Mouse (Mus musculus): ENCODE data around the gene Mymx. TPM values are rescaled to one million over a fixed set of nuclear protein-coding genes. Genes with fewer than 3 reads are reported as not detected.

Mymx gene
- polyA plus RNA-seq, 1 experiment from 2014 or later: 0.92 TPM

GRCm38 (mm10) chr17:45589236-45589635 lies 12.7 kb downstream of the Mymx start:
- Histone ChIP-seq H3K4me3 (no peak overlapping the region), H3K9me3 (replicated peaks) (0 out of 2 replicates have a peak, but pooled peaks cover 4% of the 10 kb centered on the region), H3K4me1 (replicated peaks) (peaks cover 55% of the 10 kb centered on the region), H3K27me3 (replicated peaks) (0 out of 2 replicates have a peak, but pooled peaks cover 7% of the 10 kb centered on the region), H3K9ac (no peak overlapping the region), H3K36me3 (peaks cover 35% of the 10 kb centered on the region), H3K27ac (ENCODE audit: poor library complexity, severe bottlenecking) (no peak overlapping the region), H3K4me2 (no peak overlapping the region)
- no peak for ATAC-seq (ENCODE audit: insufficient number of reproducible peaks, low FRiP score)
- 96% methylated on average over 7 of the region's 7 CpGs for WGBS

- 0 out of 2 replicates have a peak, but pooled peaks cover 4% of the 10 kb centered on the region for H3K9me3 ChIP-seq (replicated peaks)
- no peak overlapping the region for H3K9ac ChIP-seq
- H3K4me2 ChIP-seq: no peak overlapping the region
- H3K4me1 ChIP-seq (replicated peaks): peaks cover 51% of the 10 kb centered on the region
- no peaks in the 10 kb centered on the region for H3K27me3 ChIP-seq (replicated peaks)
- peaks cover 35% of the 10 kb centered on the region for H3K36me3 ChIP-seq
- ATAC-seq (ENCODE audit: insufficient number of reproducible peaks, low FRiP score): no peak
- no peak overlapping the region for H3K4me3 ChIP-seq
- WGBS: 89% methylated on average over 7 of the region's 7 CpGs
- no peak overlapping the region for H3K27ac ChIP-seq (ENCODE audit: poor library complexity, severe bottlenecking)
These were observed 13.5 kb downstream of the Mymx start for GRCm38 (mm10) chr17:45588370-45588769.

DNA sequence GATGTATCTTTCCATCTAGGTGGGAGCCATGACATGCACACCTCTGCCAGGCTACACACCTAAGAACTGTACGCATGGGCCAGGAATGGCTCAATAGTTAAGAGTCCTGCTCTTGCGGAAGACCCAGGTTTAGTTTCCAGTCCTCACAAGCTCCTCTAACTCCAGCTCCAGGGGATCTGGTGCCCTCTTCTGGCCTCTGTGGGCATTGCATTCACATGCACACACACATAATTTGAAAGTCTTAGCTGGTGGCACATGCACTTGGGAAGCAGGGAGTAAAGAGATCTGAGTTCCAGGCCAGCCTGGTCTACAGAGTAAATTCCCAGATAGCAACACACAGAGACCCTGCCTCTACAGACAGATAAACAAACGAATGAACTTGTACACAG lies 15.5 kb downstream of the Mymx start:
- 88% methylated on average over 3 of the region's 3 CpGs for WGBS
- ATAC-seq (ENCODE audit: insufficient number of reproducible peaks, low FRiP score): no peak
- H3K36me3 ChIP-seq: peaks cover 35% of the 10 kb centered on the region
- H3K27ac ChIP-seq (ENCODE audit: poor library complexity, severe bottlenecking): peak overlapping the region; percentile 94
- H3K4me1 ChIP-seq (replicated peaks): peaks cover 43% of the 10 kb centered on the region
- H3K4me2 ChIP-seq: no peak overlapping the region
- no peak overlapping the region for H3K4me3 ChIP-seq
- H3K9ac ChIP-seq: no peak overlapping the region
- 0 out of 2 replicates have a peak, but pooled peaks cover 4% of the 10 kb centered on the region for H3K9me3 ChIP-seq (replicated peaks)
- no peaks in the 10 kb centered on the region for H3K27me3 ChIP-seq (replicated peaks)

- Histone ChIP-seq H3K4me2 (0 out of 2 replicates have a peak overlapping the region, but pooled peaks have one; percentile 40), H3K4me1 (replicated peaks) (peaks cover 40% of the 10 kb centered on the region), H3K27me3 (replicated peaks) (no peaks in the 10 kb centered on the region), H3K4me3 (no peak overlapping the region), H3K9ac (peak overlapping the region; percentile 61), H3K27ac (ENCODE audit: poor library complexity, severe bottlenecking) (peak overlapping the region; percentile 94), H3K36me3 (peaks cover 35% of the 10 kb centered on the region), H3K9me3 (replicated peaks) (0 out of 2 replicates have a peak, but pooled peaks cover 4% of the 10 kb centered on the region)
- no peak for ATAC-seq (ENCODE audit: insufficient number of reproducible peaks, low FRiP score)
- WGBS: 63% methylated on average over 23 of the region's 23 CpGs
These were observed 16.0 kb downstream of the Mymx start for GRCm38 (mm10) chr17:45585725-45586448.

- H3K27ac ChIP-seq (ENCODE audit: poor library complexity, severe bottlenecking): peak overlapping the region; percentile 94
- ATAC-seq (ENCODE audit: insufficient number of reproducible peaks, low FRiP score): peak; percentile 84
- 0 out of 2 replicates have a peak, but pooled peaks cover 4% of the 10 kb centered on the region for H3K9me3 ChIP-seq (replicated peaks)
- H3K4me1 ChIP-seq (replicated peaks): peaks cover 40% of the 10 kb centered on the region
- 8% methylated on average over 14 of the region's 14 CpGs for WGBS
- no peak overlapping the region for H3K4me3 ChIP-seq
- peak overlapping the region; percentile 40 for H3K4me2 ChIP-seq
- peaks cover 35% of the 10 kb centered on the region for H3K36me3 ChIP-seq
- peak overlapping the region; percentile 61 for H3K9ac ChIP-seq
- no peaks in the 10 kb centered on the region for H3K27me3 ChIP-seq (replicated peaks)
These were observed 16.8 kb downstream of the Mymx start for GRCm38 (mm10) chr17:45584939-45585678.

GRCm38 (mm10) chr17:45584096-45584896 lies 17.6 kb downstream of the Mymx start:
- H3K9me3 ChIP-seq (replicated peaks): 0 out of 2 replicates have a peak, but pooled peaks cover 4% of the 10 kb centered on the region
- peak; percentile 66 for ATAC-seq (ENCODE audit: insufficient number of reproducible peaks, low FRiP score)
- peaks cover 28% of the 10 kb centered on the region for H3K36me3 ChIP-seq
- H3K4me1 ChIP-seq (replicated peaks): peaks cover 40% of the 10 kb centered on the region
- peak overlapping the region; percentile 40 for H3K4me2 ChIP-seq
- H3K27ac ChIP-seq (ENCODE audit: poor library complexity, severe bottlenecking): peak overlapping the region; percentile 94
- H3K9ac ChIP-seq: peak overlapping the region; percentile 46
- no peak overlapping the region for H3K4me3 ChIP-seq
- H3K27me3 ChIP-seq (replicated peaks): no peaks in the 10 kb centered on the region
- 34% methylated on average over 12 of the region's 12 CpGs for WGBS

GRCm38 (mm10) chr17:45582715-45583355 lies 19.1 kb downstream of the Mymx start:
- Histone ChIP-seq H3K4me1 (replicated peaks) (peaks cover 50% of the 10 kb centered on the region), H3K4me3 (no peak overlapping the region), H3K36me3 (peaks cover 15% of the 10 kb centered on the region), H3K9me3 (replicated peaks) (0 out of 2 replicates have a peak, but pooled peaks cover 4% of the 10 kb centered on the region), H3K9ac (no peak overlapping the region), H3K4me2 (no peak overlapping the region), H3K27ac (ENCODE audit: poor library complexity, severe bottlenecking) (no peak overlapping the region), H3K27me3 (replicated peaks) (no peaks in the 10 kb centered on the region)
- WGBS: 67% methylated on average over 6 of the region's 6 CpGs
- ATAC-seq (ENCODE audit: insufficient number of reproducible peaks, low FRiP score): no peak

DNA sequence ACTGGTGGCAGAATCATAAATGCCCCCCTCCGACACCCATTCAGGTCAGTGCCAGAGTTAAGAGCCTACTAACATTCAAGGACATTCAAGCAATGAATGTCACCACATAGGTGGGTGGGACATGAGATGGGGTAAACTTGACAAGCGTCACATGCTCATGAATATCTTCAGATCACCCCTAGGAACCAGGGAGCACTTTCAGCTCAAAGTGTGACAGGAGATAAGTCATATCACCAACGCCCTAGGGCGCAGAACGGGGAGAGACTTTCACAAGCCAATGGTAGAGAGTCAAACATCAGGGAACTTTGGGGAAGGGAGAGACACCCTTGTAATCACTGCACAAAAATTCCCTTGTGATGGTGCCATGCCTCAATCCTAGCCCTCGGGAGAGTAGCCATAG lies 19.7 kb downstream of the Mymx start:
- Histone ChIP-seq H3K9me3 (replicated peaks) (0 out of 2 replicates have a peak, but pooled peaks cover 4% of the 10 kb centered on the region), H3K27me3 (replicated peaks) (no peaks in the 10 kb centered on the region), H3K4me1 (replicated peaks) (peaks cover 51% of the 10 kb centered on the region), H3K4me3 (no peak overlapping the region), H3K27ac (ENCODE audit: poor library complexity, severe bottlenecking) (no peak overlapping the region), H3K4me2 (no peak overlapping the region), H3K36me3 (peaks cover 11% of the 10 kb centered on the region), H3K9ac (no peak overlapping the region)
- WGBS: 64% methylated on average over 6 of the region's 6 CpGs
- ATAC-seq (ENCODE audit: insufficient number of reproducible peaks, low FRiP score): no peak

DNA sequence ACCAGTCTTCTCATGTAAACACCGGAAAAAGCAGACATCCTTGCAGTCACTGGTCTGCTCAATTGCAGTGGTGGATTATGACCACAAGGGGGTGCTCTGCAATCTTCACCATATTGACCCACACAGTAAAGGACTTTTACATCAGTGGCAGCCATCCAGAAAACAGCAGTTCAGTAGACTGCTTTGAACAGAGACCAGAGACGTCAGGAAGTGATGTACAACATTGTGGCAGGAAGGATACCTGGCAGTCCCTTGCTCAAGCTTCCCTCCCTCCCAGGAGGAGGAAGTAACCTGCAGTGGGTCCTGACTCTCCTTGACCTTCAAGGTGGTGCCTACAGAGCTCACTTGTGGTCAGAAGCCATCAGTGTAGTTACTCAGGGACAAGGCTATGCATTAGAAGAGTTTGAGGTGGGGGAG lies 20.3 kb downstream of the Mymx start:
- no peak overlapping the region for H3K4me2 ChIP-seq
- no peaks in the 10 kb centered on the region for H3K27me3 ChIP-seq (replicated peaks)
- H3K9me3 ChIP-seq (replicated peaks): no peaks in the 10 kb centered on the region
- no peak for ATAC-seq (ENCODE audit: insufficient number of reproducible peaks, low FRiP score)
- no peak overlapping the region for H3K9ac ChIP-seq
- H3K4me3 ChIP-seq: no peak overlapping the region
- H3K36me3 ChIP-seq: peaks cover 5% of the 10 kb centered on the region
- WGBS: 14% methylated on average over 2 of the region's 2 CpGs
- peaks cover 51% of the 10 kb centered on the region for H3K4me1 ChIP-seq (replicated peaks)
- no peak overlapping the region for H3K27ac ChIP-seq (ENCODE audit: poor library complexity, severe bottlenecking)

DNA sequence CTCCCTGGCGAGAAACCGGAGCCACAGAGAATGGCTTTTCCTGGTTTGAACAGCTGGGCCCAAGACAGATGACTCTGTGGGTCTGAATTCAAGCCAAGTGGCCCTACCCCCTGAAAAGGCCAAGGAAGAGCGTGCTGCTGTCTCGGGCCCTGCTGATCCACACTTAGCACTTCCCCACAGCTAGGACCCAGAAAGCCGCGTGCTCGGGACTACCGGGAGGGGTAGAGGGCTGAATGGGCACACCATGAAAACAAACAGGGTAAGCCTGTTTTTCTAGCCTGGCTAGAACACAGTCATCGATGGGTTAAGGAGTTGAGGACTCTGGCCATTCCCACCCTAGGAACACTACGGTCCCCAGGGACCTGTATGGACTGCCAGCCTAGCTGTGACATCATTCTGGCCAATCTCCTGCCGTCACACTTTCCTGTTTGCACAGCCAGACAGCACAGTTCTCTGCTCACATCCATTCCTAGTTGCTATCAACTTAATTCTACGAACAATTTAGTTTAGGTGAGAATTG lies 20.9 kb downstream of the Mymx start:
- 31% methylated on average over 12 of the region's 12 CpGs for WGBS
- H3K4me2 ChIP-seq: no peak overlapping the region
- peak overlapping the region; percentile 55; the same call in 1 of the 2 replicates for H3K27ac ChIP-seq (ENCODE audit: poor library complexity, severe bottlenecking)
- no peaks in the 10 kb centered on the region for H3K27me3 ChIP-seq (replicated peaks)
- H3K9me3 ChIP-seq (replicated peaks): no peaks in the 10 kb centered on the region
- H3K36me3 ChIP-seq: no peaks in the 10 kb centered on the region
- H3K4me3 ChIP-seq: no peak overlapping the region
- no peak for ATAC-seq (ENCODE audit: insufficient number of reproducible peaks, low FRiP score)
- no peak overlapping the region for H3K9ac ChIP-seq
- peaks cover 47% of the 10 kb centered on the region for H3K4me1 ChIP-seq (replicated peaks)
